Mouse (Mus musculus) neutrophil, adult 5-6 weeks (primary cell): ENCODE measurements around the gene Cyp1b1. TPM values are rescaled to one million over a fixed set of nuclear protein-coding genes. Genes with fewer than 3 reads are reported as not detected.

ENCODE experiments used
- ATAC-seq: fragments of 151-379, 151-347 bp; 2 replicates; pipeline ENCODE4 v1.8.0; 2017; ENCODE audit warnings: mild to moderate bottlenecking, moderate TSS enrichment; ENCODE audit not compliant: insufficient number of reproducible peaks, poor library complexity, low FRiP score, severe bottlenecking; ENCODE audit errors: extremely low read depth
- total RNA-seq: library from RNA; stranded (forward); fragments of 200-1000 nt; gene quantifications from 2 replicates; pipeline ENCODE4 v1.2.3, GENCODE M21; 2017

Gene Cyp1b1
- total RNA-seq, 1 experiment from 2014 or later, result not detected

DNA sequence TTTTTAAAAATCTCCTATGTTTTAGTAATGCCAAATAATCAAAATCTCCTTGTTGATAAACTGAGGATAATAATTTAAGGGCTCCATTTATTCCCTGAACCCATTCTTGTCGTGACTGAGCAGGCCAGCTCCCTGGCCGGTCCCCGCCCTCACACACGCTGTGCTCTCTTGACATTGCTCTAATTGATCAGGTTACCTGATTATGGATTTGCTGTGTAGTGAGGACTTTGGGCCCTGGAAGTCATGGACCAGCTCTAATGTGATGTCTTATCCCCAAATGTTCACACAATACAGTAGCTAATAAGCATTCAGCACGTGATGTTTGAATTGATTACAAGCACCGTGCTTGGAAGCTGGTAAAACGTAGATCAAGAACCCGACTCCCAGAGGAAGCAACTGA, 56.0 kb downstream of the Cyp1b1 start:
- no peak for ATAC-seq

DNA sequence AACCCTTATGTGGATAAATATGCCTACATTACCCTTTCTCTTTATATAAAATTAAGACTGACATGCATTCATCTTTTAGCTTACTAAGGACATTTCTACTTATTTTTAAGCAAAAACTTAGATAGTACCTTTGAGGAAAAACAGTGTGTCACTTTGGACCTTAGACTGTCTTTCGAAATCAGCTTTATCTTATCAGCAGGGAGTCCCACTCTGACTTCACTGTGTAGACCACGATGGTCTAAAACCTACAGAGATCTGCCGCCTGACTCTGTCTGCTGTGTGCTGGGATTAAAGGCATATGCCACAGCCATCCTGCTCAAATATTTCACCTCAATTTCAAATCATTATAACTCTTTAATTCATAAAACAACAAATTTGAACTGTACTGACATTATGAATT, 56.4 kb downstream of the Cyp1b1 start:
- ATAC-seq, result no peak

DNA sequence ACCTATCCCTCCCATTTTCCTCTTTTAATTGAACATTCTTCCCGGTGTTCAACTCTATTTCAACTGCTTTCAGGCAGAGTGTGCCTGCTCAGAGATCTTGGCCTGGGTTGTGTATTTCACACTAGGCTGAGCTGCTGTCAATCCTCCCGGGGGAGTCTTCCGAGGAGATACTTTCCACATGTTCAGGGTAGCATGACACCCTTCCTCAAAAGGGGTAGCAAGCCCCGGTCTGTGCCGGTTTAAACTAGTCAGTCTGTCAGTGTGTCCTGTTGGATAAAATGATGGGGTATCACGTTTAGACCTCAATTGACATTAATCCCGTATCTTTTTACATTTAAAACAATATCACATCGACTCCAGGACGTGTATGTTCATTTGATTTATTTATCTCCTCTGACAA, 57.1 kb downstream of the Cyp1b1 start:
- ATAC-seq, result no peak

DNA sequence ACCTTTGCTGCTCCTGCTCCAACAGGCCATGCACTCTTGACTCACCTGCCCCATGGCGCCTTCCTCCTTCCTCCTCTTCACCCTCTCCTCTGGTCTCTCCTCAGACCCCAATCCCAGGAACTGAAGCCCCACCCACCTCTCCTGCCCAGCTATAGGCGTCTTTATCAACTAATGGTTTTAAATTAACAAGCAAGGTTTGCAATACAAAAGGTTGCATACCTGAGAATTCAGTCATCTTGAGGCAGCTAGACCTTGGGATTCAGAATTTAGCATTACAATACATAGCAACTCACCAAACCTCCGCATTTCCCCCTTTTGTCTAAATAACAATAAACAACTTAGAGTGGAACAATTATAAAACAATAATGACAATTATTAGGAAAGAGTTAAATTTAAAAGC, 60.7 kb downstream of the Cyp1b1 start:
- ATAC-seq, result no peak

DNA sequence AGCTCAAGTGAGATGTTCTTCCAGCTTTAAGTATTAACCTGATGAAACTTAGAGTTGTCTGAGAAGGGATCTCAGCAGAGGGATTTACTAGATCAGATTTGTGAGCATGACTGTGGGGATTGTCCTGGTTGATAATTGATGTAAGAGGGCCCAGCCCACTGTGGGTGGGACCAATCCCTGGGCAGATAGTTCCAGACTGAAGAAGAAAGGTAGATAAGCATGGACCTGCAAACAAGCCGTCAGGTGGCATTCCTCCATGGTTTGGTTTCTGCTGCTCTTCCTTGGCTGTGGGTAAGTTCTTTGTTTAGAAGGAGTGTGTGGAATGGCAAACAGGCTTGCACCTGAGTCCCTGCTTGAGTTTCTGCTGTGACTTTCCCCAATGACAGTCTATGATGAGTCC, 61.7 kb downstream of the Cyp1b1 start:
- ATAC-seq, result no peak

Other genes starting within 250 kb of the Cyp1b1 start
- gene Rmdn2, start 103.2 kb downstream of the Cyp1b1 start, total RNA-seq, result 2.3 and 6.2 TPM in 2 replicates
- 32.9 and 36.3 TPM in 2 replicates for gene Atl2, start 181.1 kb upstream of the Cyp1b1 start, total RNA-seq